Mouse (Mus musculus) midbrain, embryonic 15.5 days (tissue): ENCODE measurements around the gene Fbxw7. TPM values are rescaled to one million over a fixed set of nuclear protein-coding genes. Genes with fewer than 3 reads are reported as not detected.
A peak's percentile ranks its signal among the peaks of the same experiment; 100 is the strongest.

Experiments used
- ATAC-seq: fragments of 200-750 bp; cut with Nextera tagmentation; replicated peaks from 2 replicates; pipeline ENCODE4 v1.8.0; 2017; ENCODE audit warnings: moderate TSS enrichment
- H3K27ac ChIP-seq: fragments of 300-500 bp; sonication (generic); 2 replicates; pipeline ENCODE4 v1.5.1; 2015; ENCODE audit warnings: mild to moderate bottlenecking, inconsistent platforms
- H3K27me3 ChIP-seq: fragments of 300-500 bp; sonication (generic); replicated peaks from 2 replicates; pipeline ENCODE4 v1.6.1; 2015; ENCODE audit warnings: inconsistent platforms
- H3K36me3 ChIP-seq: fragments of 300-500 bp; sonication (generic); replicated peaks from 2 replicates; pipeline ENCODE4 v1.6.1; 2015; ENCODE audit warnings: inconsistent platforms
- H3K4me1 ChIP-seq: fragments of 300-500 bp; sonication (generic); 2 replicates; pipeline ENCODE4 v1.6.1; 2015; ENCODE audit warnings: inconsistent platforms
- H3K4me2 ChIP-seq: fragments of 300-500 bp; sonication (generic); 2 replicates; pipeline ENCODE4 v1.6.1; 2015; ENCODE audit warnings: inconsistent platforms, mild to moderate bottlenecking, moderate library complexity
- H3K4me3 ChIP-seq: fragments of 300-500 bp; sonication (generic); 2 replicates; pipeline ENCODE4 v1.5.1; 2015; ENCODE audit warnings: mild to moderate bottlenecking, inconsistent platforms
- H3K9ac ChIP-seq: fragments of 300-500 bp; sonication (generic); 2 replicates; pipeline ENCODE4 v1.6.1; 2015; ENCODE audit warnings: mild to moderate bottlenecking, inconsistent platforms
- H3K9me3 ChIP-seq: fragments of 300-500 bp; sonication (generic); 2 replicates; pipeline ENCODE4 v1.6.1; 2016; ENCODE audit warnings: inconsistent platforms
- WGBS: fragments of 180-500 bp; shearing (Covaris S2); methylation state at CpG from one replicate; pipeline ENCODE4 v1.1.7; 2015; ENCODE audit warnings: mixed read lengths; 5-methylcytosine and 5-hydroxymethylcytosine counted together
- polyA plus RNA-seq: library from polyadenylated mRNA; unstranded; fragments of >200 nt; fragmentation: Nextera tagmentation; extraction: Ambion mirVana; gene quantifications from 2 replicates; pipeline ENCODE4 v1.2.1, GENCODE M21; 2015

The Fbxw7 gene
- polyA plus RNA-seq = 26.2 and 28.1 TPM in 2 replicates

DNA sequence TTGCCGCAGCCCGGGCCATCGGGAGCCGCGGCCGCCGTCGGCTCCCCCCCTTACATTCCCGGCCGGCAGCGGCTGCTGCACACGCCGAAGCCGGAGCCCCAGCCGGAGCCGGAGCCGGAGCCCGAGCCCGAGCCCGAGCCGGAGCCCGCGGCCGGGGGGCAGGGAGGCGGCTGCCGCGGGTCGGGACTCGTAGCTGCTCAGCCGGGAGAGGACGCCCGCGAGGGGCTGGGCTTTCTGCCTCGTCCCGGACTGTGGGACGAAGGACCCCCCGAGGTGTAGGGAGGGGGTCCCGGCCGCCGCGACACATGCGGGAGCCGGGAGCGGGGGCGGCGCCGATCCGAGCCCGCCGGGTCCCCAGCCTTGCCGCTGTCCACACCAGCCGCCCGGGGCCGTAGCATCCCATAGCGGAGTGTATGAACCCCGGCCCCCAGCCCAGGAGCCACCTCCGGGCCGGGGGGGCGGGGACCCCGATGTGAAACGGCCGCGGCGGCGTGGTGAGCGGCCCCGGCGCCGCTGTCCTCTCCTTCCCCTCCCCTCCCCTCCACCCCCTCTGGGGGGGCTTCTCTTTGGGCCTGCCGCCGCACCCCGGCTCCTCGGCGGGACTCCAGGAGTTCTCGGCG, at the start of gene Fbxw7:
Gene Fbxw7 (plus strand): TSS at position 507 of the 620 bp plus-strand sequence.
- peak within 1 kb of the TSS; percentile 82 for H3K9ac ChIP-seq
- peak within 1 kb of the TSS; percentile 67 for H3K4me3 ChIP-seq
- H3K36me3 ChIP-seq = no peaks in the 10 kb centered on the region
- 0% methylated on average over 54 of the region's 76 CpGs for WGBS
- no peaks in the 10 kb centered on the region for H3K27me3 ChIP-seq
- H3K4me2 ChIP-seq = peak within 1 kb of the TSS; percentile 97
- H3K27ac ChIP-seq = peak within 1 kb of the TSS; percentile 95
- peaks cover 32% of the 10 kb centered on the region for H3K4me1 ChIP-seq
- no peaks in the 10 kb centered on the region for H3K9me3 ChIP-seq
- ATAC-seq = peak; percentile 74

DNA sequence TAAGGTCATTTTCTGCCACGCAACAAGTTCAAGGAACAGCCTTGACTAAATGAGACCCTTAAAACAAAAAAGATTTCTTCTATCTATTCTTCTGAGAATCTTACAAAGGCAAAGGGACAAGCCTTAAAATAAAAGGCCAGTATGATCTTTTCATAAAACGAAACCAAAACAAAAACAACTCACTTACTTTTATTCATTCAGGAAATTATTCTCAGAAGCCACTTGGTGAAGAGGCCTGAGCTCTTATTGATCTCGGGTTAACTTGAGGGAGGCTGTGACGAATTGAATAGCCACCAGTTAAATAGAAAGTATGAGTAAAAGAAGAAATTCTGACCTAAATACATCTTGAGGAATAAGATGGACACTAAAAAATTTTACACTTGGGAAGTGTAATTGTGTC, 46.1 kb upstream of the Fbxw7 start:
- 80% methylated on average over 4 of the region's 4 CpGs for WGBS
- H3K4me1 ChIP-seq = no peaks in the 10 kb centered on the region
- H3K9ac ChIP-seq = no peak overlapping the region
- H3K36me3 ChIP-seq = no peaks in the 10 kb centered on the region
- no peak for ATAC-seq
- H3K27ac ChIP-seq = no peak overlapping the region
- H3K27me3 ChIP-seq = no peaks in the 10 kb centered on the region
- H3K4me3 ChIP-seq = no peak overlapping the region
- H3K4me2 ChIP-seq = no peak overlapping the region
- H3K9me3 ChIP-seq = no peaks in the 10 kb centered on the region

DNA sequence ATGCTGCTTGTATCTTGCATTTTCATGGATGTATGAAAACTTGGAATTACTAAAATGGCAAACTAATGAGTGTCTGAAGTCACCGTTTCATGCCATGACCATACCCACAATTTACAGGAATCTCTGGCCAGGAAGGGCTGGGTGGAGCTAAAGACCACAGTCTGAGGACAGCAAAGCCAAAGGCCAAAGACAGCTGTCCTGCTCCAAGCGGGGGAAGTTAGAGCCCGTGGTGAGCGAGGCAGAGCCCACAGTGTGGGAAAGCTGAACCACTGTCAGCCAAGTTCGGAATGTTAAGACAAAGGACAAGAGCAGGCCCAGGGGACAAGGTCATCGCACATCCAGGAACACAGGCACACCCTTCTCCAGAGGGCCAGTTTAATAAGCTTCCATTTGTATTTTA, 45.7 kb upstream of the Fbxw7 start:
- Histone ChIP-seq H3K4me3 (no peak overlapping the region), H3K27ac (no peak overlapping the region), H3K4me1 (no peaks in the 10 kb centered on the region), H3K4me2 (no peak overlapping the region), H3K36me3 (no peaks in the 10 kb centered on the region), H3K9me3 (no peaks in the 10 kb centered on the region), H3K27me3 (no peaks in the 10 kb centered on the region), H3K9ac (no peak overlapping the region)
- ATAC-seq = no peak
- 80% methylated on average over 6 of the region's 6 CpGs for WGBS

DNA sequence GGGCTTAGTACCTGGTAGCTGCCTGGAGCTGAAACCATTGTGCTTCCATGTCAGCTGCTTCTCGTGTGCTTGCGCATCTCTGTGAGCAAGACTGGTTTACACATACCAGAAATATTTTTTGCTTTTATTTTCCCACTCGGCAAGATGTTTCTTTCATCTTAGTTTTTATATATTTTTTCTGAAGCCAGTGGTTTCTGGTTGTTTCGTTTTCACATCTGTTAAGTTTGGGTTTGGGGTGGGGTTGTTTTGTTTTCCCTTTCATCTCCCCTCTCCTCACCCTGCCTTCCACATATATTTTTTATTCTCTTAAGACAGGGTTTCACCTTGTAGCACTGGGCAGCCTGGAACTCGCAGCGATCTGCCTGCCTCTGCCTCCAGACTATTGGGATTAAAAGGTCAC, 44.5 kb upstream of the Fbxw7 start:
- H3K4me1 ChIP-seq = no peaks in the 10 kb centered on the region
- 90% methylated on average over 6 of the region's 6 CpGs for WGBS
- ATAC-seq = no peak

DNA sequence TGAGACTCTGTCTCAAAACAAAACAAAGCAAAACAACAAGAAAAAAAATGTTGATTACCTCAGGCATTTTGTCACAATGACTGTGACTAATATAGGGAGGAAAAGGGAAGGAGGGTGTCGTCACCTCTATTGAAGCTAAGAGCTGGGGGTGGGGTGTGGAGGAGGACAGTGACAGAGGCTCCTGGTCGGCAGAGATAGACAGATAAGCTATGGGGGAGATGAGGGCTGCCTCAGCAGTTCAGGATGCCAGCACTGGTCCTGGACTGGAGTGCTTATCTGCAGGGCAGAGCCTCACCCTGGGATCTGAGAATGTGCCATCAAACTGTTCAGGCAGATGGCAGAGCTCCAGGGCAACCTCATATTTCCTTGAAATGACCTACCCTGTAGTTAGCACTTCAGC, 43.1 kb upstream of the Fbxw7 start:
- no peak for ATAC-seq
- Histone ChIP-seq H3K4me3 (no peak overlapping the region), H3K9me3 (no peaks in the 10 kb centered on the region), H3K27me3 (no peaks in the 10 kb centered on the region), H3K36me3 (no peaks in the 10 kb centered on the region), H3K27ac (no peak overlapping the region), H3K9ac (no peak overlapping the region), H3K4me1 (no peaks in the 10 kb centered on the region), H3K4me2 (no peak overlapping the region)
- 67% methylated on average over 2 of the region's 2 CpGs for WGBS

More for the DNA sequence above, 44.5 kb upstream of the Fbxw7 start:
- Histone ChIP-seq H3K27ac (no peak overlapping the region), H3K4me2 (no peak overlapping the region), H3K9ac (no peak overlapping the region), H3K27me3 (no peaks in the 10 kb centered on the region), H3K36me3 (no peaks in the 10 kb centered on the region), H3K9me3 (no peaks in the 10 kb centered on the region), H3K4me3 (no peak overlapping the region)

DNA sequence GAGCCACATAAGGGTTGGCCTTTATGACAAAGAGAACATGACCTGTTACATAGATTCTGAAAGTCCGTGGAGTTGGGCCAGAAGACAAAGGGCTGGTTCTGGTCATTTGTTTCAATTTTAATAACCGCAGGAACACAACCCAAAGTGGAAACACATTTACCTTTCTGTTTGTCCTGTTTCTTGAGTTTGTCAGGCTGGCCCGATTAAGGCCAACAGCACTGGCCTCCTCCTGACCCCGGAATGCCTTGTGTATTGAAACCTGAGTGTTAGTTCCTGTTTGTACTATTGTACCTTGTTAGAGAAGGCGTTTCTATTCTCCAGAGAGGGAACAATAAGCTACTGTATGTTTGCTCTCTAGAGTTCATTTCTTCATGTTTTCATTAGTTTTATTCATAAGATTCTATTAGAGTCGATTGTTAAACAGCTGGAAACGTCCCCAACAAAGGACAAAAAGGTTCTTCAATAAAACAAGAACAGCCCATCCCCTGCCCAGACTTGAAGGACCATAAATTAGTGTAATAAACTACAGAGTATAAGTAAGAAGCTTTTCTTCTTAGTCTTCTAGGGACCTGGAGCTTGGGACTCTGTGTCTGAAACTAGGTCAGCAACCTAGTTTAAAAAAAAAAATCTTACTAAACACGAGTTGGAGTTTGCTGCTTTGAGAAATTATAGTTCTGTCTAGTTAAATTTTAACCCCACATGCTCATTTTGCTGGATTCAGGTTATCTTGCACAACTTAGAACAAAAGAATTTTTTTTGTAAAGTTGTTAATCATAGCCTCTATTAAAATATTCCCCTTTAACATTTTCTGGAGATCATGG, 40.6 kb upstream of the Fbxw7 start:
- Histone ChIP-seq H3K4me2 (no peak overlapping the region), H3K9me3 (no peaks in the 10 kb centered on the region), H3K27ac (no peak overlapping the region), H3K9ac (no peak overlapping the region), H3K36me3 (no peaks in the 10 kb centered on the region), H3K4me3 (no peak overlapping the region), H3K4me1 (no peaks in the 10 kb centered on the region), H3K27me3 (no peaks in the 10 kb centered on the region)
- no peak for ATAC-seq
- WGBS = 75% methylated on average over 8 of the region's 8 CpGs

DNA sequence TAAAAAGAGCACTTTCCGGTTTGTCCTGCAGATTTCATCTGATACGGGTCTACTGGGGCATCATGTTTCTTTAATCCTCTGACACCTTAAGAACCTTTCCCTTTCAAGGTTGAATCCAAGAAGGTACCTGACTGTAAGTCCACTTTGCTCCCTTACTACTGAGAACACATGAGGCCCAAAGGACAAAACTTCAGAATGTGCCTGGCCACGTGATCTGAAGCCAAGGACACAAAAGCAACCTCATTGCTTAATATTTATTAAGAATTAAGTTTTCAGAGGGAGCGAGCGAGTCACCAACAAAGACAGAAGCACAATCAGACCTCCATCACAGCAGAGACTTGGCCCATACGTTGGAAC, 40.0 kb upstream of the Fbxw7 start:
- Histone ChIP-seq H3K27ac (no peak overlapping the region), H3K4me1 (no peaks in the 10 kb centered on the region), H3K4me2 (no peak overlapping the region), H3K27me3 (no peaks in the 10 kb centered on the region), H3K4me3 (no peak overlapping the region), H3K9me3 (no peaks in the 10 kb centered on the region), H3K36me3 (no peaks in the 10 kb centered on the region), H3K9ac (no peak overlapping the region)
- 73% methylated on average over 6 of the region's 6 CpGs for WGBS
- no peak for ATAC-seq

DNA sequence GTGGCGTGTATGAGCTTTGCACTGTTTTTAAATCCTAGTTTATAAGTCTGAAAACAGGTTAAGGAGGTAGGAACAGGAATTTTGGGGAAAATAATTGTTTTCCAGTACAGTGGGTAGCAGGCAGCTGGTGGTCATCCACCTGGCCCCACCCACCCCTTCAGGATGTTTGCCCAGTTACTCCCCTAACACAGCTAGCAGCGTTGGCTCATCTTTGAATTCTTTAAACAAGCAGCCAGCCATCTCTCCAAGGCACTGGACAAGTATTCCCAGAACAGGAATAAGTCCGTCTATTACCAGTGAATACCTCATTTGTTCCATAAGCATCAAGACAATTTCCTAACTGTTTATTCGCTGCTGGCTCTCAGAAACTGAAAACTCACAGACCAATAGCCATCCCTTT, 39.5 kb upstream of the Fbxw7 start:
- H3K4me3 ChIP-seq = no peak overlapping the region
- H3K9ac ChIP-seq = no peak overlapping the region
- H3K36me3 ChIP-seq = no peaks in the 10 kb centered on the region
- H3K4me1 ChIP-seq = no peaks in the 10 kb centered on the region
- no peak for ATAC-seq
- H3K27me3 ChIP-seq = no peaks in the 10 kb centered on the region
- WGBS = 83% methylated on average over 4 of the region's 4 CpGs
- H3K4me2 ChIP-seq = no peak overlapping the region
- H3K9me3 ChIP-seq = no peaks in the 10 kb centered on the region
- no peak overlapping the region for H3K27ac ChIP-seq

DNA sequence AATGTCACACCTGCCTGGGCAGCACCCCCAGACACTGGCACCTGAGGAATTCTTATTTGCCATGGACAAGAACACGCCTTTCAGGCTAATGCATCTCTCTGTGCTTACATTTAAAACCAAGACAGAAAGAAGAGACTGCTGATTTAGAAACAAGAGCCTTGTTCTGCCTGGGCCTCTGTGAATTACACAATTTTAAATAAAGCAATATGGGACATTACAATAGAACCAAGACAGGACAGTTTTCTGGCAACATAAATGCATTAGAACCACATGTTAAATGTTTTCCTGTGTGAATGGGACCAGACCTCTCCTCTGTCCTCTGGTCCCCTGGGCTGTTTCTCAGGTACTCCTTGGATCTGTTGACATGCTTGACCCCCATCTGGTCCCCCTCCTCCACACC, 39.0 kb upstream of the Fbxw7 start:
- 89% methylated on average over 1 of the region's 1 CpGs for WGBS
- Histone ChIP-seq H3K4me2 (no peak overlapping the region), H3K9me3 (no peaks in the 10 kb centered on the region), H3K4me1 (no peaks in the 10 kb centered on the region), H3K36me3 (no peaks in the 10 kb centered on the region), H3K9ac (no peak overlapping the region), H3K4me3 (no peak overlapping the region), H3K27me3 (no peaks in the 10 kb centered on the region), H3K27ac (no peak overlapping the region)
- no peak for ATAC-seq

DNA sequence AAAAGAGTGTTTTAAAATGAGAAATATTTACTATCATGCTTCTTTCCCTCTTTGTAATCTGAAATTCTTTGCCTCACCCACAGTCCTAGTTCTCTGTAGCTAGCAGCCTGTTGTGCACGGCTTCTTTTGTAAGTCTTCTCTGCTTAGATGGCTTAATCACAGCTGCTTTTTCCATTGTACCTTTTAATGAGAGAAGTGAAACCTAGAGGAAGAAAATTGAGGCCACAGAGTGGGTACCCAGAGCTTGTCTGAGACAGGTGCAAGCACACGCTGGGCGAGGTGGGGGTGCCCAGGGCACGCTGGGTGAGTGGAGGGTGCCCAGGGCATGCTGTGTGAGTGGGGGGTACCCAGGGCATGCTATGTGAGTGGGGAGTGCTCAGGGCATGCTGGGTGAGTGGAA, 27.2 kb upstream of the Fbxw7 start:
- Histone ChIP-seq H3K27ac (no peak overlapping the region), H3K4me3 (no peak overlapping the region), H3K27me3 (no peaks in the 10 kb centered on the region), H3K9me3 (peaks cover 3% of the 10 kb centered on the region; the same call in 1 of the 2 replicates), H3K4me2 (no peak overlapping the region), H3K4me1 (no peaks in the 10 kb centered on the region), H3K9ac (no peak overlapping the region), H3K36me3 (no peaks in the 10 kb centered on the region)
- 90% methylated on average over 4 of the region's 4 CpGs for WGBS
- no peak for ATAC-seq

DNA sequence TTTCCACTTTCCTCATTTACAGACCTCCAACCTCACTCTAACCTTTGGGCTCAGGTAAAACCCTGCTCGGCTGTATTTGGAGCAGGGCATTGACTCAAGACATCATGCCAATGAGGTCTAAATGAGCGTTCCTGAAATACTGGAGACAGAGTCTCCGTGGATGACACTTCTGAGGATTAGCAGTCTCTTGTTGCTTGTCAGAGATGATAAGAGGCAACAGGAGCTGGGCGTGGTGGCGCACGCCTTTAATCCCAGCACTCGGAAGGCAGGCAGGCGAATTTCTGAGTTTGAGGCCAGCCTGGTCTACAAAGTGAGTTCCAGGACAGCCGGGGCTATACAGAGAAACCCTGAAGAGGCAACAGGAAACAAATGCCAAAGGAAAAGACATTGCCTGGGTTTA, 11.0 kb upstream of the Fbxw7 start:
- Histone ChIP-seq H3K27me3 (no peaks in the 10 kb centered on the region), H3K27ac (no peak overlapping the region), H3K4me2 (no peak overlapping the region), H3K9ac (no peak overlapping the region), H3K4me3 (no peak overlapping the region), H3K9me3 (no peaks in the 10 kb centered on the region), H3K36me3 (no peaks in the 10 kb centered on the region), H3K4me1 (no peaks in the 10 kb centered on the region)
- ATAC-seq = no peak
- 76% methylated on average over 9 of the region's 9 CpGs for WGBS

DNA sequence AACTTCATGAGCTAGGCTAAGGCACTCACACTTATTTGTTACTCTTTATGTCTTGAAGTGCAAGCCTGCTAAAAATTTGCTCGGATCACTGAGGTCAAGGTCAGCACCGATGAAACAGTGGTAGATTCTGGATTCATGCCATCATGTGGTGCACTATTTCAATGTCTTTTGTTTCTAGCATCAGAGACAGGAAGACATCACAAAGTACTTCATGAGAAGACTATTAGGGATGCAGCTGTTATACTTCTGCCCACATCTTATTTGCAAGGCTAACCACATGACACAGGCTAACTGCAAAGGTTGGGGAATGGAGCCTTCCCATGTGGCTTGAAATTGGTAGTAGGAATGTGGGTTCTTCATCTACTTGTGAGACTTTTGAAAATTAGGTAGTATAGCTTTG, 8.9 kb upstream of the Fbxw7 start:
- Histone ChIP-seq H3K4me2 (no peak overlapping the region), H3K27me3 (no peaks in the 10 kb centered on the region), H3K4me1 (no peaks in the 10 kb centered on the region), H3K9ac (no peak overlapping the region), H3K27ac (no peak overlapping the region), H3K36me3 (no peaks in the 10 kb centered on the region), H3K9me3 (no peaks in the 10 kb centered on the region), H3K4me3 (no peak overlapping the region)
- no peak for ATAC-seq
- WGBS = 89% methylated on average over 2 of the region's 2 CpGs

DNA sequence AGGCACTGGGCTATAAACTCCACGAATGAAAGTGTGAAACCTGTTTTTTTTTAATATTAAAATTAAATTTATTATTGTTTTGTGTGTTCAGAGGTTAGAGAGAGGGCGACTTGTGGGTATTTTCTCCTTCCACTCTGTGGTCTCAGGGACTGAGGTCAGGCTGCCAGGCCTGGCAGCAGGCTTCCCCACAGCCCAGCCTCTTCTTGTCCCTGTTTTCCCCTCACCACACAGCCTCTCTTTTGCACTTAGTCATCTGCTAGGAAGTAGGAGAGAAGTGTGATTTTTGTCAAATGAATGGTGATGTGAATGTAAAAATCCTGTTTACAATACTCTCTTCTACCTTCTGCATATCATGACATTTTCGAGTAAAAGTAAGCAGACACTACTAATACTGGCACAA, 7.2 kb upstream of the Fbxw7 start:
- ATAC-seq = no peak
- H3K9me3 ChIP-seq = no peaks in the 10 kb centered on the region
- H3K27me3 ChIP-seq = no peaks in the 10 kb centered on the region
- no peak overlapping the region for H3K4me3 ChIP-seq
- no peaks in the 10 kb centered on the region for H3K36me3 ChIP-seq
- no peak overlapping the region for H3K9ac ChIP-seq
- no peak overlapping the region for H3K27ac ChIP-seq
- peaks cover 5% of the 10 kb centered on the region for H3K4me1 ChIP-seq
- no peak overlapping the region for H3K4me2 ChIP-seq
- WGBS = 74% methylated on average over 3 of the region's 3 CpGs
